Mouse (Mus musculus) kidney, adult 8-10 months (tissue): ENCODE data around the gene Vegfa.
A peak's percentile ranks its signal among the peaks of the same experiment; 100 is the strongest.

ENCODE experiments used
- DNase-seq, 2 experiments: peaks; one replicate each; pipeline ENCODE4 v3.0.0; 2022

The Vegfa gene

DNA sequence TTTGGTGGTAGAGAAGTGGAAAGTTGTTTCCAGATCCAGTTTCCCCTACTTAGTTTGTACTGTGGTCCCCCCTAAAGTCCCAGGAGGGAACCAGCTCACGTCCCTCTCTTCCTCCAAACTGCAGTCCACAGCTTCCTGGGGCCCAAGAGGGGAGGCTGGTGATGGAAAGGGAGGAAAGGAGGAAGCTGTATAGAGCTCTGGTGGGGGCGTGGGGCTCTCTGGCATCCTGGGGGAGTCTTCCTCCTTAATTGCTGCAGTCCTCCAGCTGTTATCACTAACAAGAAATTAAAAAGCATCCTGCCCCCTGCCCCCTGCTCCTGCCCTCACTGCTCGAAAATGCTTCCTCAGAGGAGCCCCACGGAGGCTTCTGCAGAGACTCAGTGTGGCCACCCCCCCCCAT is 17.4 kb upstream of the Vegfa start:
- DNase-seq: no peak

DNA sequence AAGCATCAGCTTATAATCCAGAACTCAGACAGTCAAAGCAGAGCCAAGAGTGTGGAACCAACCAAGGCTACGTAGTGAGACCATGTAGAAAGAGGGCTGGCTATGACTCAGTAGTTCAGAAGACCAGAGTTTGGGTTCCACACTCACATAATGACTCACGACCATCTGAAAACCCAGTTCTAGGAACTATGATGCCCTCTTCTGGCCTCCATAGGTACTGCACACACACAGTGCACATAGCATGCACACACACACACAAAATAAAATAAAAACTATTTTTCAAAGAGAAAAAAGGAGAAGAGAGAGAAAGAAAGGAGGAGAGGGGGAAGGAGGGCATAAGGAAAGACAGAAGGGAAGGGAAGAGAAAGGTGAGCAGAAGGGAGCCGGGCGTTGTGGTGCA is 16.0 kb upstream of the Vegfa start:
- no peak for DNase-seq

DNA sequence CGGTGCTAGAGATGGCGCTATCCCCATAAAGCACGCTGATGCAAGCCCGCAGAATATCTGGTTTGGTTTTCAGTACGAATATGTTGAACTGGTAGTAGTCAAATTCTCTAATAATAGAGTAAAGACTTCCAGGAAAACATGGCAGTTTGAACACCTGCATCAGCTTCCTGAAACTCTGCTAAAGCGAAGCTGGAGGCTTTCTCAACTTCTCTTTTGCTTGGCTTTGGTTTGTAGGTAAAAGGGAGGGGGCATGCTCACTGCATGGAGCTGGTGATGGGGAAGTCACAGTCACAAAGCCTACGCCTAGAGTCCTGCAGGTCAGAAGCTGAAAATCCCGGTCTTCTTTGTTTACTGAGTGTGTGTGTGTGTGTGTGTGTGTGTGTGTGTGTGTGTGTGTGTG is 13.6 kb upstream of the Vegfa start:
- no peak for DNase-seq

- DNase-seq: no peak
These were observed 12.8 kb upstream of the Vegfa start for GRCm38 (mm10) chr17:46044953-46045352.

- no peak for DNase-seq
These were observed 10.0 kb upstream of the Vegfa start for GRCm38 (mm10) chr17:46042158-46042557.

DNA sequence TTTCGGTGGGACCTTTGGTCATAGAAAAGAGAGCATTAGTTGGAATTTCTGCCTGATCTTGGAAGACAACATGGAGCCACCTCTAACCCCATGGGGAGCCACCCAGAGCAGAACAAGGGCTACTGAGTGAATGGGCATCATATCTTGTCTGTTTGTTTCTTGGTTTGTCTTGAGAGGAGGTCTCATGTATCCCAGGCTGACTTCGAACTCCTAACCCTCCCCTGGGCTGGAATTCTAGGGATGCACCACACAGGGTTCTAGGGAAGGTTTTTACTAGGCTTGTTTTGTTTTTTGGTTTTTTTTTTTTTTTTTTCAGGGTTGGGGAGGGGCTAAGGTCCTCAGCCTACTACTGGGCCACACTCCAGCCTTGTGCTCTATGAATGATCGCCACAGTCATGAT is 9.5 kb upstream of the Vegfa start:
- no peak for DNase-seq

DNA sequence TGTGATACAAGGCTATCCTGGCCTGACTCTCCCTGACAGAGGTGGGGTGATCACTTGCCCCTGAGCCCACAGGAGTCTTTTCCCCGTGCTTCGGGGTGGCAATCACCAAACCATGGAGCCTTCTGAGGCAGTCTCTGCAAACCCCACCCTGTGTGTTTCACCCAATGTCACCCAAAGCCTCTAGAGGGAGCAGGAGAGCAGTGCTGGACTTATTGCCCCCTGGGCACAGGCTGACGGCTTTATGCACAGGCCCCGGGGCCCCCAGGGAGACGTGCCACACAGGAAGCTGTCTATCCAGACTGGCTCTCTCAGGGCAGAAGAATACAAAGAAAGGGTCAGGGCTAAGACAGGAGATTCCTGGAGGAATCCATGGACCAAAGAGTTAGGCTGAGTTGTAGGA is 9.1 kb upstream of the Vegfa start:
- peak in 1 of 2 experiments; percentile 56 for DNase-seq

DNA sequence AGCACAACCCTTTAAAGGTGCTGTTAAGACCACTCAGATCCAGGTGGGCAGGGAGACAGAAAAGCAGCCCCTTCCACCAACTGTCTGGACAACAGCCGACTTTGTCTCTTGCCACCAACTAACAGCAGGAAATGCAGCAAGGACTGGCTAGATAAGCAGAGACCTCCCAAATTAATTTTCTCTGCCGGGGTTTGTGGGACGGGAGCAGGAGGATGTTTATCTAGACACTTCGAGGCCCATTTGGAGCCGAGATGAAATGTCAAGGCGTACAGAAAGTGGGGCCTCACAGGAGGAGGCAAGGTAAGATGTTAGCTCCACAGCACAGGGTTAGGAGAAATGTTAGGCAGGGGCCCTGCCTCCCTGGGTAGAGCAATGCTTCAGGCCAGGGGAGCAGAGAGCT is 8.4 kb upstream of the Vegfa start:
- no peak for DNase-seq

GRCm38 (mm10) chr17:46038906-46039305 is 6.7 kb upstream of the Vegfa start:
- DNase-seq: no peak

- no peak for DNase-seq
These were observed 4.2 kb upstream of the Vegfa start for GRCm38 (mm10) chr17:46036400-46036799.

DNA sequence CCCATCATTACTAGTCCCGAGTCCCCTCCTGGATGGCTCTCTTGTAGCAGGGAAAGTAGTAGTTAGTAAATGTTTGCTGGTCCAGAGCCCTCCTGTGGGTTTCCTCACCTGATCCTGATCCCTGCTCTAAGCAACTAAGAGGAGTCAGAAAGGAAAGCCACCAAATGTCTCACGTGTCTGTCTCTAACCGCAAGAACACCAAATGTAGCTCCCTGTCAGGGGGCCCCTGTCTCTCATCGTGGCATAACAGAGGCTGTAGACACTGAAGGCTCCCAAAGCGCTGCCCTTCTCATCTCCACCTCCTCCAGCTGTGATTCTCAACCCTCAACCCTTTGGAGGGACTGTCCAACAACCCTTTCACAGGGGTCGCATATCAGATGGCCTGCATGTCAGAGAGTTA is 1.9 kb upstream of the Vegfa start:
- no peak for DNase-seq

GRCm38 (mm10) chr17:46033607-46034006 is 1.4 kb upstream of the Vegfa start:
- no peak for DNase-seq

DNA sequence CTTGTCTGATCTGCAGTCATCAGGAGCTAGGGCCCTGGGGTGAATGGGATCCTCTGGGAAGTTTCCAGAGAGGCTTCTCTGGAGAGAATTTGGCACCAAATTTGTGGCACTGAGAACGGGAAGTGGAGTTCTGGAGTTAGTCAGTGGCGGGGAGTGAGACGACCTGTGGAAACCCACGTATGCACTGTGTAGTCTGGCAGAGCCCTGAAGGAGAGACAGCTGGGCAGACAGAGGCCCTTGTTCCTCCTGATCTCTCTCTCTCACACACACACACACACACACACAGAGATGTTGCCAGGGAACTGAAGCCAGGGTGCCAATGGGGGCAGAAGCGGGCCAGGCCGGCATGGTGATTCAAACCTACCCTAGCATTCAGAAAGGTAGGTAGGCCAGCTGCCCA is 953 bp upstream of the Vegfa start:
- DNase-seq: no peak

- peak; percentile 65 to 68 for DNase-seq
These were observed 453 bp downstream of the Vegfa start for GRCm38 (mm10) chr17:46031621-46032211.

DNA sequence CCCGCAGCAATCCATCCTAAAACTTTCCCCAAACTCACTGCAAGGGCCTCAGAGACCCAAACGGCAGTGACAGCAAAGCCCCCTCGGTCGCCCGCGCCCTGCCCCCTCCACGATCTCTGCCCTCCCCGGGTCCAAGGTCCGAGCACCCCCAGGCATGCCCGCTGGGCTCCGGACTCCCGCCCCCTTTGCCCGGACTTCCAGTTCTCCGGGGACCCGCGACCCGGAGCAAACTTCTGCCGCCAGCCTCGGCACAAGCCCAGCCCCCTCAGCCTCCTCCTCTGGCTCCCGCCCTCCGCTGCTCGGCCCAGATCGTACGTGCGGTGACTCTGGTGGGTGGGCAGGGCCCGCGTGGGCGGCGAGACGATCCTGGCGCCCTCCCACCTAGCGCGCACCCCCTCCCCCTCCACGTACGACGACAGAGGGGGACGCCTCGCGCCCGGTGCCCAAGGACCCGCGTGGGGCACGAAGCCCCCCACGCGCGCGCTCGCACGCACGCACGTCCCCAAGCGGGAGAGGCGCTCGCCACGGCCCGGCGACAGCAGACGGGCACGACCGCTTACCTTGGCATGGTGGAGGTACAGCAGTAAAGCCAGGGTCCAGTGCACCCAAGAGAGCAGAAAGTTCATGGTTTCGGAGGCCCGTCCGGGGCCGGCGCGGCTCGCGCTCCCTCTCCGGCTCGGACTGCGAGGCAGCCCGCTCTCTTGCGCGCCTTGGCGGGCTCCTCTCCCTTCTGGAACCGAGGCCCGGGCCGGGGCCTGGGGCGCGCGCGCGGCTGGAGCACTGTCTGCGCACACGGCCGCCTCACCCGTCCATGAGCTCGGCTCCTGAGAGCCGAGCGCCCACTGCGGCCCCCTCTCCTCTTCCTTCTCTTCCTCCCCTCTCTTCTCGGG is 1.2 kb downstream of the Vegfa start:
- peak; percentile 88 to 93 for DNase-seq

- DNase-seq: peak in 1 of 2 experiments; percentile 44
These were observed 1.8 kb downstream of the Vegfa start for GRCm38 (mm10) chr17:46030323-46030730.

- peak in 1 of 2 experiments; percentile 39 for DNase-seq
These were observed 2.5 kb downstream of the Vegfa start for GRCm38 (mm10) chr17:46029554-46030207.

GRCm38 (mm10) chr17:46029052-46029553 is 3.1 kb downstream of the Vegfa start:
- DNase-seq: no peak

DNA sequence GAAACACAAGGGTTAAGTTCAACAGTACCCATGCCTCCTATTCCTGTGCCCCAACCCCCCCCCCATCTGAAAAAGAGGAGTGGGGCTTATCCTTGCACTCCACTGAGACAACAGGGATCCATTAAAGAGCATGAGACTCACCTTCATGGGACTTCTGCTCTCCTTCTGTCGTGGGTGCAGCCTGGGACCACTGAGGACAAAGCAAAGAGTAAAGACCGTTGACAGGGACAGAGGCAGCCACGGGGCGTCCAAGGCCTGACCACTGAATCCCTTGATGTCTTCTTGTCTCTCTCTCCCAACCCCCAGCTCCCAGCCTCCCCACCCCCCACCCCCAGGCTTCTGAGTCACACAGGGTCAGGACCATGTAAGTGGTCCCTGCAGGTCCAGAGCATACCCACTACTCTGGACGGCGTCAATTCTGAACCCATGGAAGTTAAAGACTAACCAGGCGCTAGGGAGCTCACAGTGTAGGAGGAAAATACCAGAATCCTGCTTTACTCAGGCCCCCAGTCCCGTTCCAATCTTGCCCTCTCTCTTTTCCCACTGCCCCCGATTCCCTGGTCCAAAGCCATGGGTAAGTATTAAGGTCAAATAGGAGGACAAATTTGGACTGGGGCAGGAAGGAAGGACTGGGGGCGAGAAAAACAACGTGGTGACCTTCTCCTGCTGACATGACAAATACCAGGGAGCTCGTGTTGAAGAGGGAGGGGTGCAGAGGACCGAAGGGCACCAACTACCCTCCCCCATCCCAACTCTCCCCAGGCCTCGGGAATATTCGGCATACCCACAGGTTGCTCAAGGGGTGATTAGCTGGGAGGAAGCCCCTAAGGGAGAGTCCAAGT is 3.7 kb downstream of the Vegfa start:
- peak; percentile 79 to 88 for DNase-seq

DNA sequence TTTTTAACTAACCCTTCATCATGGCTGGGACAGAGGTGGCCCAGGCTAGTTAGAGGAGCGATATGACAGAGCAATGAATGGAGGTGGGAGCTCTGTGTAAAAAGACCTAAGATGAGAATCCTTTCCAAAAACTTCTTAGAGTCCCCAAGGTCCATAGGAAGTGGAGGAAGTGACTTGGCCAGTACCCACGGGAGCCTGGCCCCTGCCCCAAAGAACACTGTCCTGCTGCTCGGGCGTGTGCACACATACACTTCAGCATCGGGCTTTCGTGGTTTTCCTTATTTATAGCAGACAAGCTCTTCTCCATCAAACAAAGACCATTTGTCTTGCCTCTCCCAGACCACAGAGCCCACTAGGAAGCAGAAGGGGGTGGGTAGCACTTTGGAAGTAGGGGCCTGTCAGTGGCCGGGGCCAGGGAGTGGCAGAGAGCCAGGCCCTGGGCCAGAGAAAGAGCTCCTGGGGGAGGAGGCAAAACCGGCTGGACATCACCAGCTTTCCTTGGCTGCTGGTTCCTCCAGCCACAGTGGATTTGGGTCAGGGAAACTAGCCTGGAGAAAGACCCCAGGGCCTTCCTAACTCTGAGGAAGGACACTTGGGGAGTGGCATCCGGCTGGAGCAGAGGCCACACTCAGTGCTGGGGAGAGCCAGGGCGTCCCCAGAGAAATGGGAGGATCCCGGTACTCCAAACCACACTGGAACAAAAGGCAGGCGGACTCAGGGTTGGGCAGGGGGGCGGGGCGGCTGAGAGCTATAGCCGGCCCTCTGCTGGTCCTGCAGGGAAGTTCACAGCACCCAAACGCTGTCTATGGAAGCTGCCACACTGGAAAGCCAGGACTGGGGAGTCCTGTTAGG is 4.9 kb downstream of the Vegfa start:
- peak; percentile 76 to 82 for DNase-seq

- DNase-seq: peak; percentile 45 to 56
These were observed 6.1 kb downstream of the Vegfa start for GRCm38 (mm10) chr17:46025927-46026668.
